Mouse (Mus musculus) small intestine, adult 2 months (tissue): ENCODE data around the gene Rundc3a.

ENCODE experiments used
- CTCF ChIP-seq: fragments of 200-500 bp; IDR thresholded peaks from 2 replicates; pipeline ENCODE4 v1.5.1; 2012; ENCODE audit warnings: low read depth, mild to moderate bottlenecking, control low read depth, inconsistent platforms, low read length, moderate library complexity, mixed read lengths; ENCODE audit not compliant: insufficient replicate concordance, insufficient read length; ENCODE audit errors: extremely low read depth
- POLR2A ChIP-seq: fragments of 200-500 bp; IDR thresholded peaks from 2 replicates; pipeline ENCODE4 v1.6.1; 2012; ENCODE audit warnings: low read depth, mild to moderate bottlenecking, control low read depth, inconsistent platforms, low read length, moderate library complexity

DNA sequence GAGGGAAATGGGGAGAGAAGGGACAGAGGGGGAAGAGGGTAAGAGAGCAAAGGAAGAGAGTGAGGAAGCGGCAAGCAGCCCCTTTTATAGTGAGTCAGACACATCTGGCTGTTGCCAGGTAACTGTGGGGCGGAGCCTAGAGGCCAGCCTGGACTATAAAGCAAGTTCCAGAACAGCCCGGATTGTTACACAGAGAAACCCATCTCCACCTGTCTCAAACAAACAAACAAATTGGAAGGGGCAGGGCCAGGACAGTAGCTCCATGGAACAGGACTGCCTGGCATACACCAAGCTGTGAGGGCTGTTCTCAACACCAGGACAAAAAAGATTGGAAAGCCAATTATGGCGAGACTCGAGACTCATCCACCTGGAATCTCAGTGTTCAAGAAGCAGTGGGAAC, 46.3 kb upstream of the Rundc3a start:
- TF ChIP-seq POLR2A (no peak), CTCF (no peak)
